Mouse (Mus musculus) kidney, adult 2 months (tissue): Measurements from ENCODE around the gene Ephb6. TPM values are rescaled to one million over a fixed set of nuclear protein-coding genes. Genes with fewer than 3 reads are reported as not detected.

Experiments used
- DNase-seq: peaks from one replicate; pipeline ENCODE4 v3.0.0; 2021
- H3K27ac ChIP-seq: fragments of 200-500 bp; 2 replicates; pipeline ENCODE4 v1.5.1; 2012; ENCODE audit warnings: low read depth, low read length, control low read depth, inconsistent platforms; ENCODE audit not compliant: insufficient read depth
- H3K27me3 ChIP-seq: fragments of 200-500 bp; replicated peaks from 2 replicates; pipeline ENCODE4 v1.6.1; 2012; ENCODE audit warnings: mild to moderate bottlenecking, moderate library complexity, low read length, inconsistent platforms; ENCODE audit not compliant: control insufficient read depth, insufficient read depth
- H3K36me3 ChIP-seq: fragments of 200-500 bp; 2 replicates; pipeline ENCODE4 v1.6.1; 2012; ENCODE audit warnings: mild to moderate bottlenecking, moderate library complexity, low read length, inconsistent platforms; ENCODE audit not compliant: control insufficient read depth, insufficient read depth
- H3K4me1 ChIP-seq: fragments of 200-500 bp; 2 replicates; pipeline ENCODE4 v1.6.1; 2011; ENCODE audit warnings: low read length; ENCODE audit not compliant: control insufficient read depth, insufficient read depth
- H3K4me3 ChIP-seq: fragments of 200-500 bp; 2 replicates; pipeline ENCODE4 v1.5.1; 2011; ENCODE audit warnings: mild to moderate bottlenecking, low read depth, low read length, control low read depth; ENCODE audit not compliant: insufficient read depth
- CTCF ChIP-seq: fragments of 200-500 bp; conservative IDR thresholded peaks from 2 replicates; pipeline ENCODE4 v1.5.1; 2011; ENCODE audit warnings: low read depth, mild to moderate bottlenecking, control low read depth, low read length, moderate library complexity, mixed read lengths; ENCODE audit not compliant: insufficient read depth, insufficient read length
- POLR2A ChIP-seq: fragments of 200-500 bp; IDR thresholded peaks from one replicate; pipeline ENCODE4 v1.6.1; 2011; ENCODE audit warnings: low read depth, low read length, control low read depth
- WGBS: fragments of 180-500 bp; shearing (Covaris S2); methylation state at CpG from one replicate; pipeline ENCODE4 v1.1.7; 2018; 5-methylcytosine and 5-hydroxymethylcytosine counted together
- polyA plus RNA-seq: library from polyadenylated mRNA; depleted of rRNA; stranded (reverse); fragments of >200 nt; gene quantifications from 2 replicates; pipeline ENCODE4 v1.2.3, GENCODE M21; 2012

The Ephb6 gene
- polyA plus RNA-seq, 1 experiment = 4.0 TPM

GRCm38 (mm10) chr6:41628180-41628579, 22.9 kb downstream of the Ephb6 start:
- no peak for TF ChIP-seq POLR2A
- no peak for TF ChIP-seq CTCF
- Histone ChIP-seq H3K27me3 (no peaks in the 10 kb centered on the region), H3K4me1 (no peaks in the 10 kb centered on the region), H3K4me3 (no peak overlapping the region), H3K27ac (no peak overlapping the region), H3K36me3 (no peaks in the 10 kb centered on the region)
- 54% methylated on average over 1 of the region's 1 CpGs for WGBS
- DNase-seq = no peak

DNA sequence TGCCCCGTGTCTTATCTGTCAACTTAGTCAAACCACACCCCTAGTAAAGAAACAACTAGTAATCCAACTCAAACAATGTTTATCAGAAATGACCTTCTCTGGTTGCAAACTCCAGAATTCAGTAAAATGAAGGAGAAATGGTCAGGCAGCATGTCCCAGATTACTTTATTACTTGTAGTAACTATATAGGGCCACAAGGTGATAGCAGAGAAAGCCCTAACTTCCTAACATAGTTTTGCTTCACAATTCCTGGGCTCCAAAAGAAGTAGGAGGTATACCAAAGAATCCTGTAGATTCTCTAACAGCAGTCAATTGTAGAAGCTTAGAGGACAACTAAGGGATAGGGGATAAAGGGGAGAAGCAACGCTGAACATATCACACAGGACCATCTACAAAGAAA, 25.5 kb downstream of the Ephb6 start:
- Histone ChIP-seq H3K4me3 (no peak overlapping the region), H3K27me3 (no peaks in the 10 kb centered on the region), H3K36me3 (no peaks in the 10 kb centered on the region), H3K27ac (no peak overlapping the region), H3K4me1 (no peaks in the 10 kb centered on the region)
- TF ChIP-seq POLR2A (no peak), CTCF (no peak)
- no peak for DNase-seq
- 72% methylated on average over 2 of the region's 2 CpGs for WGBS

DNA sequence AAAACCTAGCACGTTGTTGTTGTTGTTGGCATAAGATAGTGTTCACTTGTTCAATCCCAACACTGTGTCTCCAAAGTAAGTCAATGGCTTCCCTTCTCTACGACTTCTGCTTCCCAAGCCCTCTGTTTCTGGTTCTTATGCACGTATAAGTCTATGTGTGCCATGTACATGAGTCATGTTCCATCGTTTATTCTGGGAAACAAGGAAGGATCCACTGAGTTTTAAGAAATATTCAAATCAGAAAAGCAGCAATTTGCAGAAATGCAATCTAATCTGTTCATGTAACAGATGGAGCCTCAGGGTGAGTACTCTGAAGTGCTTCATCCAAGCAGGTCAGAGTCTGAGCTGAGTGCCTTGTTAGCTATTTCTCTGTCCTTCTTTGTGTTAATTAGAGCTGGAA, 26.3 kb downstream of the Ephb6 start:
- no peak for TF ChIP-seq POLR2A
- no peak for TF ChIP-seq CTCF
- Histone ChIP-seq H3K4me3 (no peak overlapping the region), H3K36me3 (no peaks in the 10 kb centered on the region), H3K27me3 (no peaks in the 10 kb centered on the region), H3K27ac (no peak overlapping the region), H3K4me1 (no peaks in the 10 kb centered on the region)
- 79% methylated on average over 4 of the region's 4 CpGs for WGBS
- DNase-seq = no peak

- Histone ChIP-seq H3K27me3 (no peaks in the 10 kb centered on the region), H3K4me1 (no peaks in the 10 kb centered on the region), H3K27ac (no peak overlapping the region), H3K4me3 (no peak overlapping the region), H3K36me3 (no peaks in the 10 kb centered on the region)
- no peak for DNase-seq
- WGBS = 53% methylated on average over 1 of the region's 1 CpGs
- no peak for TF ChIP-seq CTCF
- TF ChIP-seq POLR2A = no peak
Measured at GRCm38 (mm10) chr6:41635211-41635610, 29.9 kb downstream of the Ephb6 start.

- DNase-seq = no peak
- H3K27ac ChIP-seq = no peak within 1 kb of the TSS
- no peaks in the 10 kb centered on the region for H3K27me3 ChIP-seq
- H3K36me3 ChIP-seq = no peaks in the 10 kb centered on the region
- H3K4me1 ChIP-seq = no peaks in the 10 kb centered on the region
- peak within 1 kb of the TSS; percentile 5; the same call in 1 of the 2 replicates for H3K4me3 ChIP-seq
- 12% methylated on average over 5 of the region's 5 CpGs for WGBS
- TF ChIP-seq POLR2A = no peak
- TF ChIP-seq CTCF = no peak
Measured at GRCm38 (mm10) chr6:41636178-41636577, 30.9 kb downstream of the Ephb6 start, which contains the start of gene Trpv6. TSS of gene Trpv6 (minus strand) at chr6:41636405.

DNA sequence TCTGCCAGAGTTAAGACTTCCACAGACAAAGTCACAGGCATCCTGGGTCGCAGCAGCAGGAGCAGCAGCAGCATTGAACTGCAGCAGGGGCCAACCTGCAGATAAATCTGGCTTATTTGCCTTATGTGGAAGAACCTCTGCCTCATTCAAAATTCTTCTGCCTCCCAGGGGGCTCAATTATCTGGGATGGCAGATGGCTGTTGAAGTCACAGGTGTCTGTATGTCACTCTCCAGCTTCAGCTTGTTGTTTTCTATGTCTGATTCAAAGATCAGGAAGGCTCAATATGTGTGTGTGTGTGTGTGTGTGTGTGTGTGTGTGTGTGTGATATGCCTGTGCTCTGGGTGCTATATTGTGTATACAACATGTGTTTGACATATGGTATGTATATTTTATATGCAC, 32.1 kb downstream of the Ephb6 start:
- H3K36me3 ChIP-seq = no peaks in the 10 kb centered on the region
- no peak for DNase-seq
- no peaks in the 10 kb centered on the region for H3K4me1 ChIP-seq
- no peak for TF ChIP-seq CTCF
- no peak for TF ChIP-seq POLR2A
- WGBS = 29% methylated on average over 1 of the region's 1 CpGs
- H3K4me3 ChIP-seq = no peak overlapping the region
- H3K27me3 ChIP-seq = no peaks in the 10 kb centered on the region
- no peak overlapping the region for H3K27ac ChIP-seq

DNA sequence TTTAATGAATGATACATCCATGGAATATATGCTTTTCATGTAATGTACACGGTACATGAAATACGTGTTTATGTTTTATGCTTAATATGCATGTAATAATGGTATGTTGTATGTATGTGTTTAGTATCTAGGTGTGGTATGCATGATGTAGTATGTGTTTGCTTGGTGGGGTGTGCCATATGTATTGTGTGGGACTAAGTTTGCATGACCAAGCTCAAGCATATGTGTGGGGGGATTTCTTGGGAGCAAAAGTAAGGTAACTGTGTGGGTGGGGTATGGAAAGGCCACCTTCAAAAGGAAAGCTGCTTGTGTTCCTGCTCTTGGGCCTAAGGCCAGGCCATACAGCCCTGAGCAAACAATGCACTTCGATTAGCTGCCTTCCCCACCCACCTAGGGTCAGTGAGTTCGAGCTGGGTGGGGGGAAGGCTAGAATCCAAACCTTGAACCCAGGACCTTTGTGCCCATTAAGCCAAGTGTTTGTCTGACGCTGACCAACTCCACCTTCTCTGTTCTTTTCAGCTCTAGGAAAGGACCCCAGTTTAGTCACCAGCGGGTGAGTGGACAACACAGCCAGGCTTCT, 32.7 kb downstream of the Ephb6 start:
- H3K27me3 ChIP-seq = no peaks in the 10 kb centered on the region
- WGBS = 77% methylated on average over 6 of the region's 6 CpGs
- no peak overlapping the region for H3K27ac ChIP-seq

GRCm38 (mm10) chr6:41640449-41640848, 35.2 kb downstream of the Ephb6 start:
- Histone ChIP-seq H3K27ac (no peak overlapping the region), H3K36me3 (no peaks in the 10 kb centered on the region), H3K4me3 (no peak overlapping the region), H3K4me1 (no peaks in the 10 kb centered on the region), H3K27me3 (no peaks in the 10 kb centered on the region)
- DNase-seq = no peak
- 68% methylated on average over 3 of the region's 3 CpGs for WGBS
- TF ChIP-seq POLR2A (no peak), CTCF (no peak)

More for the DNA sequence above, 32.7 kb downstream of the Ephb6 start:
- DNase-seq = no peak
- no peak for TF ChIP-seq CTCF
- TF ChIP-seq POLR2A = no peak
- Histone ChIP-seq H3K36me3 (no peaks in the 10 kb centered on the region), H3K4me3 (no peak overlapping the region), H3K4me1 (no peaks in the 10 kb centered on the region)
